Mouse (Mus musculus): ENCODE measurements at regions not wholly inside any gene's neighbourhood (a gene's known extent, or its start where the extent isn't known, plus 50 kb on each side); places are given as distances from the start of the nearest gene placed in this dataset.
A peak's percentile ranks its signal among the peaks of the same experiment; 100 is the strongest.

DNA sequence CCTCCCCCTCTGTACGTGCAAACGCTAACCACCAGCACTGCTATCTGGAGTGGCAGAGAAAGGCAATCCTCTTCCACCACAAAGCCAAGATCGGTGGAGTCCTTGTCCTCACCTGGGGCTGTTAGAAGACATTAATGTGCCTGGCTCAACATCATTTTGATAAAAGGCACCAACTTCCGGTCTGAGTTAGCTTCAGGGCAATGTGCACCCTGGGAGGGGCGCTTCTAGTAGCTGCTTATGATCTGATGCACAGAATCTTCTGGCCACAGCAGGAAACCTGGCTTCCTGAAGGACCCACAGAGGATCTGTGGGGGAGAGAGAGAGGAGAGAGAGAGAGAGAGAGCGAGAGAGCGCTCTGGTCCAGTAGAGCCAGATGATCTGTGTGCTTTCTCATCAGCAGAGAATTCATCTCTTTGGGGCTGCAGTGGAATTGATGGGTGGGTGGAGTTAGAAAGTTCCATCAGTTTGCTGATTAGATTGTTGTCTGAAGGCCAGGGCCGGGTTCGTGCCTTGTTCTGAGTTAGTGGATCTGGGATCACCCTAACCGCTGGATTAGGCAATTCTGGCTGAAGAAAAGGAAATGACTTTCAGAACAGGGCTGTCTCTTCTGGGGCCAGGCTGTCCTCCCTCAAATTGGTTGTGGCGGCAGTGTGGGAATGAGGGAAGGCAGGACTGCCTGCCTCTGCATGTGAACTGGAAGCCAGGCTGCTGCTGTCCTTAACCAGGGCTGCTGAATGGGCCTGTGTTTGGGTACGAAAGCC lies 101.3 kb upstream of the Pmepa1 start:
- peak; percentile 66; the same call in 1 of the 2 replicates for ATAC-seq (ENCODE audit: low FRiP score, low TSS enrichment)

DNA sequence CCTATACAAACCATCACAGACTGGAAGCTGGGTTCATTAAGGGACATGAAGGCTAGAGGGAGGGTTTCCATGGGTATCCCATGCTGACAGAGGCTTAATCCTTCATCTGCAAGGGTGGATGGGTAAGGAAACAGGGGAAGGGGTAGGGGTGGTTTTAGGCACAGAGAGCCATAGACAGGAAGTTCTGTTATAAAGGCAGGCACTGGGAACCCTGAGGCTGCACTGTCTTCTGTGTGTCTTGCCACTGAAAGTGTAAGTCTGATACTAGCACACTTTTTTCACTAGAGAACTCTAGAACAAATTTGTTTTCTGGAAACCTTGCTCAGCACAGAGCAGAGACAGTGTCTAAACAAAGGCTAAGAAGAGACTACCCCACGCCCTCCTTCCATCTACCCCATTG lies 103.4 kb upstream of the Pmepa1 start:
- Histone ChIP-seq H3K36me3 (ENCODE audit: control insufficient read depth, insufficient read depth, low read length) (no peaks in the 10 kb centered on the region), H3K4me2 (replicated peaks; ENCODE audit: low read depth) (no peak overlapping the region), H3K27me3 (ENCODE audit: control insufficient read depth, insufficient read depth, low read length) (no peaks in the 10 kb centered on the region), H3K9me3 (ENCODE audit: control insufficient read depth, low read length) (no peaks in the 10 kb centered on the region), H3K4me3 (ENCODE audit: low read depth, low read length) (no peak overlapping the region), H3K4me1 (replicated peaks; ENCODE audit: control insufficient read depth, insufficient read depth) (no peaks in the 10 kb centered on the region), H3K9ac (ENCODE audit: low read length) (no peak overlapping the region), H3K27ac (replicated peaks) (peak overlapping the region; percentile 63; the same call in 1 of the 2 replicates)
- TF ChIP-seq EP300 (optimal IDR thresholded peaks at IDR 0.05) (no peak), CTCF (IDR thresholded peaks at IDR 0.05; ENCODE audit: low read depth) (no peak)
- ATAC-seq (ENCODE audit: low FRiP score, low TSS enrichment) = no peak
- DNase-seq (ENCODE audit: low spot score) = no peak
- 63% methylated on average over 1 of the region's 1 CpGs for WGBS

More for the DNA sequence above, 101.3 kb upstream of the Pmepa1 start:
- Histone ChIP-seq H3K9me3 (ENCODE audit: control insufficient read depth, low read length) (no peaks in the 10 kb centered on the region), H3K4me2 (replicated peaks; ENCODE audit: low read depth) (no peak overlapping the region), H3K4me1 (replicated peaks; ENCODE audit: control insufficient read depth, insufficient read depth) (no peaks in the 10 kb centered on the region), H3K27me3 (ENCODE audit: control insufficient read depth, insufficient read depth, low read length) (no peaks in the 10 kb centered on the region), H3K4me3 (ENCODE audit: low read depth, low read length) (no peak overlapping the region), H3K27ac (replicated peaks) (0 out of 2 replicates have a peak overlapping the region, but pooled peaks have one; percentile 18), H3K36me3 (ENCODE audit: control insufficient read depth, insufficient read depth, low read length) (no peaks in the 10 kb centered on the region), H3K9ac (ENCODE audit: low read length) (no peak overlapping the region)
- DNase-seq (ENCODE audit: low spot score) = no peak
- TF ChIP-seq EP300 (optimal IDR thresholded peaks at IDR 0.05) = no peak
- TF ChIP-seq CTCF (IDR thresholded peaks at IDR 0.05; ENCODE audit: low read depth) = no peak
- 47% methylated on average over 10 of the region's 12 CpGs for WGBS

DNA sequence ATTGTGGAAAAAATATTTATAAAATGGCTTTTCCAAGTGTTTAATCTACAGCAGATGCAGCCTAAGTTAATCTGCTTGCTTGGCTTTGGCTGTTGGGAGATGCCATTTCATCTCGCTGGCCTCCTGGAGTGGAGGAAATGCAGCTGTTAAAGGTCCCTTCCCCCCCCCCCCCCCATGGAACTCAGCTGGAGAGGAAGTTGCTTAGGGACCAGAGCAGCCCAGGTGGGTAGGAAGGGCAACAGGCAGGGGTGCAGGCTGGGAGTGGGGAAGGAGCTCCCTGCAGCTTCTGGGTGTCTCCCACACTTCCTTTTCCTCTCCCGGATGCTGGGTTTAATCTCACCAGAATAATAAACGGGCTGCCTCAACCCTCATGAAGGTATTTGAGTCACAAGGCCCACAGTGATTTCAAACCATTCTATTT lies 104.0 kb upstream of the Pmepa1 start:
- no peak for DNase-seq (ENCODE audit: low spot score)
- H3K4me1 ChIP-seq (replicated peaks; ENCODE audit: control insufficient read depth, insufficient read depth) = no peaks in the 10 kb centered on the region
- ATAC-seq (ENCODE audit: low FRiP score, low TSS enrichment) = no peak
- TF ChIP-seq CTCF (IDR thresholded peaks at IDR 0.05; ENCODE audit: low read depth) (no peak), EP300 (optimal IDR thresholded peaks at IDR 0.05) (no peak)
- no peak overlapping the region for H3K9ac ChIP-seq (ENCODE audit: low read length)
- no peak overlapping the region for H3K4me3 ChIP-seq (ENCODE audit: low read depth, low read length)
- no peak overlapping the region for H3K4me2 ChIP-seq (replicated peaks; ENCODE audit: low read depth)
- WGBS = 37% methylated on average over 3 of the region's 3 CpGs
- H3K9me3 ChIP-seq (ENCODE audit: control insufficient read depth, low read length) = no peaks in the 10 kb centered on the region
- H3K36me3 ChIP-seq (ENCODE audit: control insufficient read depth, insufficient read depth, low read length) = no peaks in the 10 kb centered on the region
- H3K27me3 ChIP-seq (ENCODE audit: control insufficient read depth, insufficient read depth, low read length) = no peaks in the 10 kb centered on the region
- no peak overlapping the region; the same call in 1 of the 2 replicates for H3K27ac ChIP-seq (replicated peaks)

DNA sequence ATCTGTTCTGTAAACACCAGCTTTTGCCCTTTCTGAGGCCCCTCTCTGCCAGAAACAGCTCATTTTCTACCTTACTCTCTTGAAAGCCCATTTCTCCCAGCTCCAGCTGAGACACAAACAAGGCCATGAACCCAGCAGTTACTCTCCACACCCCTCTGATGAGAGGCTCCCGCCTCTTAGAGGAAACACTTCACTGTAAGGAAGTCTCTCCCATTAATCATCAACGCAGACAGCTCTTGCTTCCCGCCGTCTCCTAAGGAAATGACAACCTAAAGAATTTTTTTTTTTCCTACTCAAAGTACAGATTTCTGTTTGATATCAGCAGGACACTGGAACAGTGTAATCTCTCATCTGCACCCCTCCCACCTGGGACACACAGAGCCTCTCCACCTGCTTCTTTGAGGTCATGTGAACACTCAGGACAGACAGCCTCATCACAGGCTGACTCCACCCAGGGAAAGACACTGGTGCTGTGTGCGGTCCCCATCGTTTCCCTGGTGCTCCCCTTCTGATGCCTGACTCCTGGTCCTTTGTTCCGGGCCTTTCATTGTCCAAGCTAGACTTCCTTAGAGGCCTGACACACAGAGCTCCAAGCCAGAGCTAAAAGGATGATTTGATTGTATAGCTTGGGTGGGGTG lies 106.0 kb upstream of the Pmepa1 start:
- no peak overlapping the region for H3K4me3 ChIP-seq (ENCODE audit: low read depth, low read length)
- H3K4me1 ChIP-seq (replicated peaks; ENCODE audit: control insufficient read depth, insufficient read depth) = no peaks in the 10 kb centered on the region
- no peak overlapping the region for H3K4me2 ChIP-seq (replicated peaks; ENCODE audit: low read depth)
- TF ChIP-seq CTCF (IDR thresholded peaks at IDR 0.05; ENCODE audit: low read depth) (no peak), EP300 (optimal IDR thresholded peaks at IDR 0.05) (no peak)
- WGBS = 22% methylated on average over 7 of the region's 7 CpGs
- no peak overlapping the region for H3K27ac ChIP-seq (replicated peaks)
- no peak for DNase-seq (ENCODE audit: low spot score)
- no peaks in the 10 kb centered on the region for H3K9me3 ChIP-seq (ENCODE audit: control insufficient read depth, low read length)
- H3K27me3 ChIP-seq (ENCODE audit: control insufficient read depth, insufficient read depth, low read length) = no peaks in the 10 kb centered on the region
- no peak for ATAC-seq (ENCODE audit: low FRiP score, low TSS enrichment)
- no peak overlapping the region for H3K9ac ChIP-seq (ENCODE audit: low read length)
- no peaks in the 10 kb centered on the region for H3K36me3 ChIP-seq (ENCODE audit: control insufficient read depth, insufficient read depth, low read length)

DNA sequence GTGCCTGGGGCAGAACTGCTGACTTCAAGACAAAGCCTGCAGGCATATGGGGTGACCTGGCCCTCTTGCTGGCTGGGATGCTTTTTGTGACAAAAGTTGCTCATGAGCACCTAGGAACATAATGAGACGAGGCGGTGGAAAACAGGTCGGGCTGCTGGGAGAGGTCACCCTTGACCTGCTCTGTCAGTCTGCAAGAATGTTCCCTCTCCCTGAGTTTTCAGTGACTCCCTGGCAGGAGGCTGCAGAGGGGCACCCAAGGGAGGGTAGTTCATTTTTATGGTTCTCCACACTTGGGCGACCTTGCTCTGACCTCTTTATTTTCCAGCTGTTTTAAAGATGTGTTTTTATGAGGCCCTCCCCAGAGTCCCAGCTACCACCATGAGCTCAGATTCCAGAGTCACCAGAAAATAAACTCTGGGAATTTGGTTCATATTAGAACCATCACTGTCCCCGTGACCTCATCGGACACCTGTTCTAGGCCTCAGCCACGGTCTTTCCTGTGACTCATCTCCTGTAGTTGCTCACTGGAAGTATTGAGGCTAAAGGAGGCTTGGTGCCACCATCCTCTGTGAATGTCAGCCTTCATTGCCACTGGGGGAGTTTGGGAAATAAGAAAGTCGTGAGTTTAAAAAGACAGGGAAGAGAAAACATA lies 108.7 kb upstream of the Pmepa1 start:
- DNase-seq (ENCODE audit: low spot score) (no peak), ATAC-seq (ENCODE audit: low FRiP score, low TSS enrichment) (no peak)
- H3K4me3 ChIP-seq (ENCODE audit: low read depth, low read length) = no peak overlapping the region
- no peak overlapping the region for H3K27ac ChIP-seq (replicated peaks)
- no peaks in the 10 kb centered on the region for H3K36me3 ChIP-seq (ENCODE audit: control insufficient read depth, insufficient read depth, low read length)
- H3K9me3 ChIP-seq (ENCODE audit: control insufficient read depth, low read length) = no peaks in the 10 kb centered on the region
- TF ChIP-seq CTCF (IDR thresholded peaks at IDR 0.05; ENCODE audit: low read depth) (no peak), EP300 (optimal IDR thresholded peaks at IDR 0.05) (no peak)
- no peak overlapping the region for H3K4me2 ChIP-seq (replicated peaks; ENCODE audit: low read depth)
- H3K27me3 ChIP-seq (ENCODE audit: control insufficient read depth, insufficient read depth, low read length) = no peaks in the 10 kb centered on the region
- H3K9ac ChIP-seq (ENCODE audit: low read length) = no peak overlapping the region
- 71% methylated on average over 8 of the region's 8 CpGs for WGBS
- H3K4me1 ChIP-seq (replicated peaks; ENCODE audit: control insufficient read depth, insufficient read depth) = no peaks in the 10 kb centered on the region

Measured in stomach, postnatal 0 days (tissue).